Mouse (Mus musculus) midbrain, embryonic 13.5 days (tissue): ENCODE data around the gene Coa4. TPM values are rescaled to one million over a fixed set of nuclear protein-coding genes. Genes with fewer than 3 reads are reported as not detected.
A peak's percentile ranks its signal among the peaks of the same experiment; 100 is the strongest.
"Not testable (repeated sequence)": the region's sequence is repeated elsewhere in the genome, so short reads cannot be mapped to it uniquely, and the experiment has no call there.

Source experiments
- ATAC-seq: fragments of 200-750 bp; cut with Nextera tagmentation; 2 replicates; pipeline ENCODE4 v1.8.0; 2017; ENCODE audit warnings: mild to moderate bottlenecking, moderate TSS enrichment, moderate library complexity
- H3K27ac ChIP-seq: fragments of 300-500 bp; sonication (generic); 2 replicates; pipeline ENCODE4 v1.5.1; 2015; ENCODE audit warnings: inconsistent platforms, mild to moderate bottlenecking, moderate library complexity
- H3K27me3 ChIP-seq: fragments of 300-500 bp; sonication (generic); 2 replicates; pipeline ENCODE4 v1.6.1; 2015; ENCODE audit warnings: mild to moderate bottlenecking, inconsistent platforms
- H3K36me3 ChIP-seq: fragments of 300-500 bp; sonication (generic); 2 replicates; pipeline ENCODE4 v1.6.1; 2015; ENCODE audit warnings: mild to moderate bottlenecking, inconsistent platforms
- H3K4me1 ChIP-seq: fragments of 300-500 bp; sonication (generic); replicated peaks from 2 replicates; pipeline ENCODE4 v1.6.1; 2015; ENCODE audit warnings: inconsistent platforms
- H3K4me2 ChIP-seq: fragments of 300-500 bp; sonication (generic); replicated peaks from 2 replicates; pipeline ENCODE4 v1.6.1; 2015; ENCODE audit warnings: moderate library complexity, mild to moderate bottlenecking, inconsistent platforms
- H3K4me3 ChIP-seq: fragments of 300-500 bp; sonication (generic); replicated peaks from 2 replicates; pipeline ENCODE4 v1.5.1; 2015; ENCODE audit warnings: mild to moderate bottlenecking, inconsistent platforms
- H3K9ac ChIP-seq: fragments of 300-500 bp; sonication (generic); replicated peaks from 2 replicates; pipeline ENCODE4 v1.6.1; 2015; ENCODE audit warnings: mild to moderate bottlenecking, inconsistent platforms
- H3K9me3 ChIP-seq: fragments of 300-500 bp; sonication (generic); 2 replicates; pipeline ENCODE4 v1.6.1; 2016; ENCODE audit warnings: mild to moderate bottlenecking, inconsistent platforms
- WGBS: fragments of 180-500 bp; shearing (Covaris S2); methylation state at CpG from one replicate; pipeline ENCODE4 v1.1.7; 2015; 5-methylcytosine and 5-hydroxymethylcytosine counted together
- polyA plus RNA-seq: library from polyadenylated mRNA; unstranded; fragments of >200 nt; fragmentation: Nextera tagmentation; extraction: Ambion mirVana; gene quantifications from 2 replicates; pipeline ENCODE4 v1.2.1, GENCODE M21; 2015

The Coa4 gene
- polyA plus RNA-seq, 1 experiment from 2014 or later = 19.7 TPM

GRCm38 (mm10) chr7:100544437-100544836, 7.6 kb downstream of the Coa4 start:
- no peaks in the 10 kb centered on the region for H3K9me3 ChIP-seq
- ATAC-seq = no peak
- H3K4me1 ChIP-seq = no peaks in the 10 kb centered on the region
- 69% methylated on average over 1 of the region's 1 CpGs for WGBS
- H3K27me3 ChIP-seq = 0 out of 2 replicates have a peak, but pooled peaks cover 4% of the 10 kb centered on the region
- H3K4me3 ChIP-seq = no peak overlapping the region
- no peak overlapping the region for H3K9ac ChIP-seq
- peaks cover 29% of the 10 kb centered on the region for H3K36me3 ChIP-seq
- no peak overlapping the region for H3K27ac ChIP-seq
- H3K4me2 ChIP-seq = no peak overlapping the region

- no peak overlapping the region for H3K4me2 ChIP-seq
- H3K9me3 ChIP-seq = no peaks in the 10 kb centered on the region
- H3K27ac ChIP-seq = no peak overlapping the region
- H3K4me3 ChIP-seq = no peak overlapping the region
- H3K27me3 ChIP-seq = 0 out of 2 replicates have a peak, but pooled peaks cover 4% of the 10 kb centered on the region
- WGBS = 89% methylated on average over 4 of the region's 4 CpGs
- no peak overlapping the region for H3K9ac ChIP-seq
- peaks cover 17% of the 10 kb centered on the region for H3K36me3 ChIP-seq
- no peak for ATAC-seq
- H3K4me1 ChIP-seq = no peaks in the 10 kb centered on the region
Observed at GRCm38 (mm10) chr7:100547631-100548030, 10.8 kb downstream of the Coa4 start.

GRCm38 (mm10) chr7:100549796-100550195, 12.9 kb downstream of the Coa4 start:
- Histone ChIP-seq H3K4me2 (no peak overlapping the region), H3K9ac (no peak overlapping the region), H3K9me3 (no peaks in the 10 kb centered on the region), H3K4me1 (peaks cover 1% of the 10 kb centered on the region), H3K27me3 (no peaks in the 10 kb centered on the region), H3K36me3 (peaks cover 17% of the 10 kb centered on the region), H3K27ac (no peak overlapping the region), H3K4me3 (no peak overlapping the region)
- WGBS = 89% methylated on average over 3 of the region's 3 CpGs
- no peak for ATAC-seq

GRCm38 (mm10) chr7:100550338-100551007, 13.6 kb downstream of the Coa4 start:
- no peaks in the 10 kb centered on the region for H3K27me3 ChIP-seq
- H3K9ac ChIP-seq = no peak overlapping the region
- H3K4me2 ChIP-seq = no peak overlapping the region
- no peak overlapping the region for H3K4me3 ChIP-seq
- peaks cover 17% of the 10 kb centered on the region for H3K36me3 ChIP-seq
- WGBS = 65% methylated on average over 5 of the region's 5 CpGs
- peaks cover 8% of the 10 kb centered on the region for H3K4me1 ChIP-seq
- H3K9me3 ChIP-seq = no peaks in the 10 kb centered on the region
- no peak overlapping the region for H3K27ac ChIP-seq
- ATAC-seq = no peak

GRCm38 (mm10) chr7:100554939-100555338, 18.1 kb downstream of the Coa4 start:
- no peak overlapping the region for H3K9ac ChIP-seq
- H3K4me2 ChIP-seq = no peak overlapping the region
- ATAC-seq = no peak
- peak overlapping the region; percentile 91 for H3K27ac ChIP-seq
- no peaks in the 10 kb centered on the region for H3K9me3 ChIP-seq
- H3K4me1 ChIP-seq = peaks cover 12% of the 10 kb centered on the region
- WGBS = 45% methylated on average over 5 of the region's 5 CpGs
- no peaks in the 10 kb centered on the region for H3K36me3 ChIP-seq
- no peak overlapping the region for H3K4me3 ChIP-seq
- no peaks in the 10 kb centered on the region for H3K27me3 ChIP-seq

- H3K4me1 ChIP-seq = peaks cover 12% of the 10 kb centered on the region
- WGBS = 23% methylated on average over 13 of the region's 13 CpGs
- H3K27ac ChIP-seq = peak overlapping the region; percentile 91
- peak overlapping the region; percentile 30 for H3K4me2 ChIP-seq
- H3K9ac ChIP-seq = 0 out of 2 replicates have a peak overlapping the region, but pooled peaks have one; percentile 25
- no peaks in the 10 kb centered on the region for H3K36me3 ChIP-seq
- H3K4me3 ChIP-seq = no peak overlapping the region
- H3K9me3 ChIP-seq = no peaks in the 10 kb centered on the region
- ATAC-seq = peak; percentile 89
- no peaks in the 10 kb centered on the region for H3K27me3 ChIP-seq
Observed at GRCm38 (mm10) chr7:100555431-100555951, 18.6 kb downstream of the Coa4 start.

- Histone ChIP-seq H3K4me3 (no peak overlapping the region), H3K4me2 (no peak overlapping the region), H3K4me1 (peaks cover 19% of the 10 kb centered on the region), H3K27ac (no peak overlapping the region), H3K27me3 (no peaks in the 10 kb centered on the region), H3K9me3 (no peaks in the 10 kb centered on the region), H3K36me3 (peaks cover 4% of the 10 kb centered on the region; the same call in 1 of the 2 replicates), H3K9ac (no peak overlapping the region)
- 87% methylated on average over 5 of the region's 5 CpGs for WGBS
- no peak for ATAC-seq
Observed at GRCm38 (mm10) chr7:100557241-100557640, 20.4 kb downstream of the Coa4 start.

- Histone ChIP-seq H3K27me3 (no peaks in the 10 kb centered on the region), H3K27ac (no peak overlapping the region), H3K9me3 (no peaks in the 10 kb centered on the region), H3K4me2 (no peak overlapping the region), H3K9ac (no peak overlapping the region), H3K36me3 (peaks cover 4% of the 10 kb centered on the region), H3K4me1 (peaks cover 23% of the 10 kb centered on the region), H3K4me3 (no peak overlapping the region)
- WGBS = 84% methylated on average over 4 of the region's 4 CpGs
- no peak for ATAC-seq
Observed at GRCm38 (mm10) chr7:100559331-100559730, 22.5 kb downstream of the Coa4 start.

- peaks cover 12% of the 10 kb centered on the region for H3K36me3 ChIP-seq
- H3K4me1 ChIP-seq = peaks cover 11% of the 10 kb centered on the region
- no peak overlapping the region for H3K4me3 ChIP-seq
- no peaks in the 10 kb centered on the region for H3K9me3 ChIP-seq
- peak; percentile 73 for ATAC-seq
- WGBS = 52% methylated on average over 11 of the region's 11 CpGs
- H3K4me2 ChIP-seq = no peak overlapping the region
- H3K27me3 ChIP-seq = no peaks in the 10 kb centered on the region
- 0 out of 2 replicates have a peak overlapping the region, but pooled peaks have one; percentile 25 for H3K9ac ChIP-seq
- H3K27ac ChIP-seq = peak overlapping the region; percentile 83
Observed at GRCm38 (mm10) chr7:100561861-100562587, 25.2 kb downstream of the Coa4 start.

- not testable (repeated sequence) for ATAC-seq, H3K4me2 ChIP-seq
- 75% methylated on average over 5 of the region's 5 CpGs for WGBS
Observed at GRCm38 (mm10) chr7:100567238-100567637, 30.4 kb downstream of the Coa4 start.

GRCm38 (mm10) chr7:100569907-100570306, 33.0 kb downstream of the Coa4 start:
- Histone ChIP-seq H3K9ac (no peak overlapping the region), H3K4me2 (no peak overlapping the region), H3K36me3 (peaks cover 17% of the 10 kb centered on the region), H3K9me3 (no peaks in the 10 kb centered on the region), H3K27me3 (no peaks in the 10 kb centered on the region), H3K4me3 (no peak overlapping the region), H3K4me1 (no peaks in the 10 kb centered on the region), H3K27ac (no peak overlapping the region)
- ATAC-seq = no peak

More at GRCm38 (mm10) chr7:100567238-100567637, 30.4 kb downstream of the Coa4 start:
- H3K27me3 ChIP-seq, H3K9ac ChIP-seq, H3K4me3 ChIP-seq, H3K9me3 ChIP-seq, H3K27ac ChIP-seq, H3K4me1 ChIP-seq: not testable (repeated sequence)
- peaks cover 19% of the 10 kb centered on the region for H3K36me3 ChIP-seq
